Mouse (Mus musculus): ENCODE measurements at regions not wholly inside any gene's neighbourhood (a gene's known extent, or its start where the extent isn't known, plus 50 kb on each side); places are given as distances from the start of the nearest gene placed in this dataset.

DNA sequence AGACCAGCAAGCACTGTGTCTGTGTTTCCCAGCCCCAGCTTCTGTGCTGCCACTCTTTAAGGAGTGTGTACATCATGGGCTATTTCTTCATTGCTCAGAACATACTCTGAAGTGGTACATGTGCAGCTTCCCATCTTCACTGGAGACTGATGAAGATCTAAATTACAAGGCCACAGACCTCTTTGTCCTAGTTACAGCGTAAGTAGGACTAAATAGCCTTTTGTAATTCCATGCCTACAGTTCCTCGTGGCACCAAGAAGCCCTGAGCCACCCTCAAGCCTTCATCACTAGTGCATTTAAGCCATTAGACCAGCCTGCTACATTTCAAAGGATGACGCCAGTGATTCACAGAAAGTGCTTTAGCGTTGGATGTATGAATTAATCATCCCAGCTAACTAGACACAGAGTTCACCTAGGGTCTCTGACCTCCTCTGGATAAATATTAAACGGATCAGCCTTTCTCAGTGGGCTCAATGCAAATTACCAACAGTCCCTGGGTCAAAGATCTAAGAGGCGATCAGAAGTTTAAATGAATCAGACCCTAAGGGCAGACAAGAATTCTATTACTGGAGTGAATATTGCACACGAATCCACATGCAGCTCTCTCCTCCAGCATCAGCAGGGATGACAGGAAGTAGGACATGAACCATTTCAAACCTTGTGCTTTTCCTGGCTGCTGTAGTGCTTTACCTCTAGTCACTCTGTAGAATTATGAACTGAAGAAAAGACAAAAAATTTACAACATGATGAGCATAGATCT is 123.0 kb upstream of the Kcnh8 start:
- no peak for TF ChIP-seq CTCF (IDR thresholded peaks at IDR 0.05; ENCODE audit: low read depth)
- TF ChIP-seq EP300 (IDR thresholded peaks at IDR 0.05; ENCODE audit: low read depth), result no peak

Measured in heart, postnatal 0 days (tissue).